Mouse (Mus musculus) hindbrain, embryonic 10.5 days (tissue): ENCODE results near the gene Gm4297. TPM values are rescaled to one million over a fixed set of nuclear protein-coding genes. Genes with fewer than 3 reads are reported as not detected.
"Not testable (repeated sequence)": the region's sequence is repeated elsewhere in the genome, so short reads cannot be mapped to it uniquely, and the experiment has no call there.

Source experiments
- DNase-seq: peaks from one replicate; pipeline ENCODE4 v3.0.0-alpha.2; 2017; ENCODE audit warnings: low spot score
- H3K27ac ChIP-seq: fragments of 300-500 bp; sonication (generic); 2 replicates; pipeline ENCODE4 v1.5.1; 2016; ENCODE audit warnings: mild to moderate bottlenecking, moderate library complexity
- H3K27me3 ChIP-seq: fragments of 300-500 bp; sonication (generic); 2 replicates; pipeline ENCODE4 v1.6.1; 2016; ENCODE audit warnings: mild to moderate bottlenecking; ENCODE audit not compliant: poor library complexity, insufficient read depth, severe bottlenecking
- H3K36me3 ChIP-seq: fragments of 300-500 bp; sonication (generic); 2 replicates; pipeline ENCODE4 v1.6.1; 2016; ENCODE audit warnings: mild to moderate bottlenecking, moderate library complexity
- H3K4me1 ChIP-seq: fragments of 300-500 bp; sonication (generic); replicated peaks from 2 replicates; pipeline ENCODE4 v1.6.1; 2016; ENCODE audit warnings: mild to moderate bottlenecking
- H3K4me3 ChIP-seq: fragments of 300-500 bp; sonication (generic); 2 replicates; pipeline ENCODE4 v1.5.1; 2016; ENCODE audit warnings: mild to moderate bottlenecking, moderate library complexity
- H3K9me3 ChIP-seq: fragments of 300-500 bp; sonication (generic); 2 replicates; pipeline ENCODE4 v1.6.1; 2016; ENCODE audit warnings: mild to moderate bottlenecking, moderate library complexity
- WGBS: fragments of 180-500 bp; shearing (Covaris S2); methylation state at CpG from one replicate; pipeline ENCODE4 v1.1.7; 2016; 5-methylcytosine and 5-hydroxymethylcytosine counted together
- polyA plus RNA-seq: library from polyadenylated mRNA; unstranded; fragments of >200 nt; fragmentation: Nextera tagmentation; extraction: Ambion mirVana; gene quantifications from 2 replicates; pipeline ENCODE4 v1.2.1, GENCODE M21; 2016

The Gm4297 gene
- not detected in 2 replicates for polyA plus RNA-seq

GRCm38 (mm10) chrX:24574795-24575194 lies at the start of gene Gm4297:
Gm4297 (minus strand) TSS chrX:24574895.
- not testable (repeated sequence) for H3K4me1 ChIP-seq, H3K9me3 ChIP-seq, H3K27ac ChIP-seq, H3K27me3 ChIP-seq, H3K4me3 ChIP-seq, H3K36me3 ChIP-seq, DNase-seq
- 83% methylated on average over 4 of the region's 4 CpGs for WGBS

Other genes with a start within 250 kb of the Gm4297 start
- not detected in 2 replicates for gene Gm5934, start 74.1 kb downstream of the Gm4297 start, polyA plus RNA-seq
- gene Gm5935, start 200.3 kb upstream of the Gm4297 start, polyA plus RNA-seq: not detected in 2 replicates